Mouse (Mus musculus): ENCODE data around the gene Gmds.

DNA sequence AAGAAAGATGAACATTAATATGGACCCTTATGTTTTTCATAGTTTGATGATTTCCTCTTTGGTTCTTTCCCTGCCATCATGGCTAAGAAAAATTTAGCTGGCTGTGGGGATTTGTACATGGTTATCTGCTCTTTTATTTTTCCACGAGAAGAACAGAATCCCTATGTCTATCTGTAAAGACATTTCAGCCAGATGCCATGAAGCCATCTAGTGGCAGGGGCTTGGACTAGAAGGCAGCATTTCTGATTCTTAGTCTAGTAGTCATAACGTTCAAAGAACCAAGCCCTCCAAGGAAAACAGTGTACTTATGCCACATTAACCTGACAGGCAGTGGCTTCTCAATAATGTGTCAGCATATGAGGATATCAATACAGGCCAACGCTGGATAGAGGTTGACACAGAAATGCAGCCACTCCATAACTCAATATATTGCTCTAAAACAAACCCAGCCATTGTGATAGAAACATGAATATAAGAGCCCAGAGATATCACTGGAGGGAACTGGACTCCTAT lies 510.7 kb downstream of the Gmds start:
- TF ChIP-seq CHD2 (IDR thresholded peaks at IDR 0.05; ENCODE audit: low read depth, low read length) (no peak), ZC3H11A (IDR thresholded peaks at IDR 0.05; ENCODE audit: borderline replicate concordance, low read depth, low read length) (no peak)

Data from ES-E14 (cell line).